Mouse (Mus musculus) heart, adult 2 months (tissue): ENCODE results near the gene Ankrd11. TPM values are rescaled to one million over a fixed set of nuclear protein-coding genes. Genes with fewer than 3 reads are reported as not detected.

Experiments used
- DNase-seq, 2 experiments: peaks; one replicate each; pipeline ENCODE4 v3.0.0; 2021
- H3K27ac ChIP-seq: fragments of 200-600 bp; 2 replicates; pipeline ENCODE4 v1.8.1; 2022
- H3K27me3 ChIP-seq: fragments of 200-500 bp; 2 replicates; pipeline ENCODE4 v1.6.1; 2012; ENCODE audit warnings: mild to moderate bottlenecking, low read length, inconsistent platforms, mixed read lengths; ENCODE audit not compliant: control insufficient read depth, insufficient read depth
- H3K36me3 ChIP-seq: fragments of 200-500 bp; 2 replicates; pipeline ENCODE4 v1.6.1; 2012; ENCODE audit warnings: low read length, inconsistent platforms; ENCODE audit not compliant: control insufficient read depth, insufficient read depth
- H3K4me1 ChIP-seq: fragments of 200-500 bp; 2 replicates; pipeline ENCODE4 v1.6.1; 2011; ENCODE audit warnings: low read length; ENCODE audit not compliant: control insufficient read depth, insufficient read depth
- H3K4me3 ChIP-seq: fragments of 200-600 bp; 2 replicates; pipeline ENCODE4 v1.8.1; 2022
- H3K79me2 ChIP-seq: fragments of 200-500 bp; replicated peaks from 2 replicates; pipeline ENCODE4 v1.6.1; 2012; ENCODE audit warnings: mild to moderate bottlenecking, inconsistent platforms, low read length, moderate library complexity, mixed read lengths; ENCODE audit not compliant: control insufficient read depth, insufficient read depth
- H3K9ac ChIP-seq: fragments of 200-500 bp; 2 replicates; pipeline ENCODE4 v1.6.1; 2012; ENCODE audit warnings: low read depth, mild to moderate bottlenecking, control low read depth, inconsistent platforms, low read length, mixed read lengths
- CTCF ChIP-seq: fragments of 200-600 bp; IDR thresholded peaks from 2 replicates; pipeline ENCODE4 v1.8.1; 2022; ENCODE audit warnings: antibody characterized with exemption, mild to moderate bottlenecking, moderate library complexity
- EP300 ChIP-seq: fragments of 200-500 bp; IDR thresholded peaks from 2 replicates; pipeline ENCODE4 v1.6.1; 2011; ENCODE audit warnings: low read depth, low read length, control low read depth; ENCODE audit not compliant: insufficient read depth
- POLR2A ChIP-seq: fragments of 200-500 bp; IDR thresholded peaks from 2 replicates; pipeline ENCODE4 v1.6.1; 2011; ENCODE audit warnings: mild to moderate bottlenecking, low read depth, low read length, control low read depth; ENCODE audit not compliant: insufficient read depth
- WGBS: fragments of 180-500 bp; shearing (Covaris S2); methylation state at CpG from one replicate; pipeline ENCODE4 v1.1.7; 2018; 5-methylcytosine and 5-hydroxymethylcytosine counted together
- intact Hi-C: fragments of 180-260 bp; cut with DNase I; formaldehyde crosslinking; loops from one replicate; pipeline ENCODE4 v1.15.1; 2025
- polyA plus RNA-seq: library from polyadenylated mRNA; depleted of rRNA; stranded (reverse); fragments of >200 nt; gene quantifications from 2 replicates; pipeline ENCODE4 v1.2.3, GENCODE M21; 2012
- total RNA-seq, 2 experiments: library from RNA; stranded (reverse); gene quantifications; 2 replicates each; pipeline ENCODE4 v1.2.3; 2021

The Ankrd11 gene
- total and polyA plus RNA-seq, 3 experiments: 34.4 to 76.3 (median 68.0) TPM

- Histone ChIP-seq H3K4me1 (peaks cover 30% of the 10 kb centered on the region), H3K27me3 (no peaks in the 10 kb centered on the region), H3K36me3 (peaks cover 8% of the 10 kb centered on the region), H3K79me2 (peaks cover 24% of the 10 kb centered on the region), H3K27ac (no peak overlapping the region), H3K4me3 (no peak overlapping the region), H3K9ac (no peak overlapping the region)
- intact Hi-C loops: no loop called here
- TF ChIP-seq EP300 (no peak), POLR2A (no peak), CTCF (no peak)
- no peak for DNase-seq
These were observed 86.9 kb downstream of the Ankrd11 start for GRCm38 (mm10) chr8:122955195-122955594.

- DNase-seq: no peak
- Histone ChIP-seq H3K79me2 (peaks cover 24% of the 10 kb centered on the region), H3K27ac (no peak overlapping the region), H3K27me3 (no peaks in the 10 kb centered on the region), H3K4me3 (no peak overlapping the region), H3K36me3 (peaks cover 9% of the 10 kb centered on the region), H3K9ac (no peak overlapping the region), H3K4me1 (peaks cover 38% of the 10 kb centered on the region)
- intact Hi-C loops: no loop called here
- WGBS: 64% methylated on average over 3 of the region's 3 CpGs
- no peak for TF ChIP-seq POLR2A
- TF ChIP-seq CTCF: no peak
- no peak for TF ChIP-seq EP300
These were observed 87.8 kb downstream of the Ankrd11 start for GRCm38 (mm10) chr8:122954090-122954799.

GRCm38 (mm10) chr8:122953028-122953427 is 89.0 kb downstream of the Ankrd11 start:
- H3K27ac ChIP-seq: no peak overlapping the region
- no peak for DNase-seq
- intact Hi-C loops: no loop called here
- H3K4me3 ChIP-seq: no peak overlapping the region
- H3K79me2 ChIP-seq: peaks cover 19% of the 10 kb centered on the region
- peaks cover 6% of the 10 kb centered on the region for H3K36me3 ChIP-seq
- H3K27me3 ChIP-seq: no peaks in the 10 kb centered on the region
- WGBS: 65% methylated on average over 6 of the region's 6 CpGs
- no peak for TF ChIP-seq POLR2A
- no peak for TF ChIP-seq EP300
- no peak for TF ChIP-seq CTCF
- H3K4me1 ChIP-seq: peaks cover 41% of the 10 kb centered on the region
- H3K9ac ChIP-seq: no peak overlapping the region

GRCm38 (mm10) chr8:122951456-122951855 is 90.6 kb downstream of the Ankrd11 start:
- peaks cover 40% of the 10 kb centered on the region for H3K4me1 ChIP-seq
- no peak overlapping the region for H3K4me3 ChIP-seq
- WGBS: 76% methylated on average over 5 of the region's 5 CpGs
- H3K27me3 ChIP-seq: no peaks in the 10 kb centered on the region
- H3K36me3 ChIP-seq: peaks cover 6% of the 10 kb centered on the region; the same call in 1 of the 2 replicates
- no peak for TF ChIP-seq CTCF
- no peak for TF ChIP-seq POLR2A
- TF ChIP-seq EP300: no peak
- no peak for DNase-seq
- H3K27ac ChIP-seq: no peak overlapping the region
- intact Hi-C loops: loop anchor here (2.0 kb wide), 1 partner anchor 31 kb away; no protein-coding TSS in a partner anchor
- no peak overlapping the region for H3K9ac ChIP-seq
- peaks cover 16% of the 10 kb centered on the region for H3K79me2 ChIP-seq

GRCm38 (mm10) chr8:122949701-122950100 is 92.4 kb downstream of the Ankrd11 start:
- H3K4me3 ChIP-seq: no peak overlapping the region
- peaks cover 4% of the 10 kb centered on the region for H3K36me3 ChIP-seq
- no peak overlapping the region for H3K9ac ChIP-seq
- no peak overlapping the region; the same call in 1 of the 2 replicates for H3K27ac ChIP-seq
- H3K79me2 ChIP-seq: peaks cover 17% of the 10 kb centered on the region
- H3K4me1 ChIP-seq: peaks cover 34% of the 10 kb centered on the region
- no peaks in the 10 kb centered on the region for H3K27me3 ChIP-seq
- 43% methylated on average over 5 of the region's 5 CpGs for WGBS
- no peak for DNase-seq
- TF ChIP-seq POLR2A (no peak), CTCF (no peak), EP300 (no peak)
- intact Hi-C loops: loop anchor here (2.0 kb wide), 1 partner anchor 33 kb away; no protein-coding TSS in a partner anchor

GRCm38 (mm10) chr8:122945775-122946174 is 96.3 kb downstream of the Ankrd11 start:
- Histone ChIP-seq H3K36me3 (peaks cover 4% of the 10 kb centered on the region), H3K27me3 (no peaks in the 10 kb centered on the region), H3K79me2 (peaks cover 11% of the 10 kb centered on the region), H3K4me1 (peaks cover 24% of the 10 kb centered on the region), H3K4me3 (no peak overlapping the region), H3K27ac (no peak overlapping the region), H3K9ac (no peak overlapping the region)
- WGBS: 64% methylated on average over 2 of the region's 2 CpGs
- DNase-seq: no peak
- intact Hi-C loops: no loop called here
- TF ChIP-seq CTCF (no peak), POLR2A (no peak), EP300 (no peak)
